Mouse (Mus musculus) hindbrain, postnatal 0 days (tissue): ENCODE data around the gene Tceanc2. TPM values are rescaled to one million over a fixed set of nuclear protein-coding genes. Genes with fewer than 3 reads are reported as not detected.

Source experiments
- ATAC-seq: fragments of 200-750 bp; cut with Nextera tagmentation; 2 replicates; pipeline ENCODE4 v1.8.0; 2017; ENCODE audit warnings: mild to moderate bottlenecking, moderate TSS enrichment, moderate library complexity
- DNase-seq: peaks from one replicate; pipeline ENCODE4 v3.0.0-alpha.2; 2015; ENCODE audit warnings: low spot score
- H3K27ac ChIP-seq: fragments of 300-500 bp; sonication (generic); 2 replicates; pipeline ENCODE4 v1.5.1; 2014; ENCODE audit warnings: mild to moderate bottlenecking
- H3K27me3 ChIP-seq: fragments of 300-500 bp; sonication (generic); 2 replicates; pipeline ENCODE4 v1.6.1; 2014; ENCODE audit warnings: low read length, mixed read lengths; ENCODE audit not compliant: insufficient read depth
- H3K36me3 ChIP-seq: fragments of 300-500 bp; sonication (generic); 2 replicates; pipeline ENCODE4 v1.6.1; 2014; ENCODE audit warnings: low read length, mixed read lengths; ENCODE audit not compliant: insufficient read depth
- H3K4me1 ChIP-seq: fragments of 300-500 bp; sonication (generic); 2 replicates; pipeline ENCODE4 v1.6.1; 2014; ENCODE audit warnings: antibody characterized with exemption, low read length, mixed read lengths; ENCODE audit not compliant: insufficient read depth
- H3K4me2 ChIP-seq: fragments of 300-500 bp; sonication (generic); 2 replicates; pipeline ENCODE4 v1.6.1; 2014; ENCODE audit warnings: low read depth, mild to moderate bottlenecking, low read length, moderate library complexity, mixed read lengths
- H3K4me3 ChIP-seq: fragments of 300-500 bp; sonication (generic); 2 replicates; pipeline ENCODE4 v1.5.1; 2014; ENCODE audit warnings: low read length
- H3K9ac ChIP-seq: fragments of 300-500 bp; sonication (generic); replicated peaks from 2 replicates; pipeline ENCODE4 v1.6.1; 2014; ENCODE audit warnings: mild to moderate bottlenecking, low read length, moderate library complexity, mixed read lengths
- H3K9me3 ChIP-seq: fragments of 300-500 bp; sonication (generic); 2 replicates; pipeline ENCODE4 v1.6.1; 2016; ENCODE audit warnings: low read length, mixed read lengths
- CTCF ChIP-seq: IDR thresholded peaks from 2 replicates; pipeline ENCODE4 v1.5.1; 2016; ENCODE audit warnings: antibody characterized with exemption, control low read depth, low read depth
- WGBS: fragments of 180-500 bp; shearing (Covaris S2); extraction: QIAGEN DNeasy Blood & Tissue Kit; methylation state at CpG from one replicate; pipeline ENCODE4 v1.1.7; 2014; 5-methylcytosine and 5-hydroxymethylcytosine counted together
- polyA plus RNA-seq: library from polyadenylated mRNA; unstranded; fragments of >200 nt; fragmentation: Nextera tagmentation; extraction: Ambion mirVana; gene quantifications from 2 replicates; pipeline ENCODE4 v1.2.1, GENCODE M21; 2015
- total RNA-seq: library from RNA; depleted of rRNA; stranded (reverse); fragments of >200 nt; gene quantifications from 2 replicates; pipeline ENCODE4 v1.2.3, GENCODE M21; 2014

The Tceanc2 gene
- total and polyA plus RNA-seq, 2 experiments from 2014 or later = 5.4 to 17.3 TPM

GRCm38 (mm10) chr4:107143511-107143910 is 35.4 kb downstream of the Tceanc2 start:
- no peaks in the 10 kb centered on the region for H3K27me3 ChIP-seq
- 0 out of 2 replicates have a peak, but pooled peaks cover 10% of the 10 kb centered on the region for H3K36me3 ChIP-seq
- H3K9me3 ChIP-seq = no peaks in the 10 kb centered on the region
- no peak overlapping the region for H3K27ac ChIP-seq
- H3K9ac ChIP-seq = no peak overlapping the region
- 87% methylated on average over 8 of the region's 8 CpGs for WGBS
- H3K4me3 ChIP-seq = no peak overlapping the region
- ATAC-seq = no peak
- no peak overlapping the region for H3K4me2 ChIP-seq
- DNase-seq = no peak
- peaks cover 5% of the 10 kb centered on the region for H3K4me1 ChIP-seq
- no peak for TF ChIP-seq CTCF

GRCm38 (mm10) chr4:107139836-107140631 is 38.9 kb downstream of the Tceanc2 start:
- no peaks in the 10 kb centered on the region for H3K9me3 ChIP-seq
- no peak overlapping the region for H3K4me2 ChIP-seq
- H3K27ac ChIP-seq = peak overlapping the region; percentile 17; the same call in 1 of the 2 replicates
- ATAC-seq (no peak; the same call in 1 of the 2 replicates), DNase-seq (peak; percentile 23)
- peaks cover 11% of the 10 kb centered on the region for H3K4me1 ChIP-seq
- H3K27me3 ChIP-seq = no peaks in the 10 kb centered on the region
- H3K9ac ChIP-seq = no peak overlapping the region
- TF ChIP-seq CTCF = no peak
- 51% methylated on average over 13 of the region's 13 CpGs for WGBS
- H3K4me3 ChIP-seq = no peak overlapping the region
- no peaks in the 10 kb centered on the region for H3K36me3 ChIP-seq

DNA sequence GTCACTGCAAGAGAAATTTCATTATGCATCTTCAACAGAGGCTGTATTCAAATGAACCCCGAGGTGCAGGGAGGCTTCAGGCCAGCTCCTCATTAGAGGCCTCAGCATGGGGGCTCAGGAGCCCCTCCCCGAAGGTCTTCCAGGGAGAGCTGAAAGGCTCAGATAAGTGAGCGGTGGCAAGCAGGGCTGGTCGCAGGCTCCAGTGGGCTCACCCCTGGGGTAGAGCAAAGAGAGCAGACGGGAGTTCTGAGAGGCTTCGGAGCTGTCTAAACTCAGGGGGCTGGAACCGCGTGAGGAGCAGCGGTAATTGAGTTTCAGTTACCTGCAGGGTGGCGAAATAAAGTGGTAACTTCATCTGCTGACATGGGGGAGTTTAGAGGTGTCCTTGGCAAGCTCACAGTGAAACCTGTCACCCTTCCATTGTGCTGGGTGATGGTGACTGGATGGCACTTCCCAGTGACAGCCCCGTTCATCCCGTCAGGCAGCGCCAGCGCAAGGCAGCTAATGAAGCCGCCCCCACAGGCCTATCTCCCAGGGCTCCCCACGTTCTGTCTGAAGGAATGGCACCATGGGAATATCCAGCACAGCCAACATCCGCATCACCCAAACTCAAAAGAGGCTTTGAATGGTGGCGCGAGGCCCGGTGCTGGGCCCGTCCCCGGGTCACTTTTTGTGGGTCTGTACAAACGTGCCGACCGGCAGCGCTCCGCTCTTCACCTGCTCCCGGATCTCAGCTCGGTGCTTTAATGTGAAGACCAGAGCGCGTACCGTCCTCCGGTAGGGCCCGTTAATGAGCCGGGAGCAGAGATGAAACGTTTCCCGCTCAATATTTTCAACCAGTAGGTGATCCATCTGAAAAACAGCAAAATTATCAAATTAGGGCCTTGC is 39.7 kb downstream of the Tceanc2 start:
- Histone ChIP-seq H3K27me3 (no peaks in the 10 kb centered on the region), H3K9me3 (no peaks in the 10 kb centered on the region), H3K4me3 (no peak overlapping the region), H3K27ac (peak overlapping the region; percentile 17; the same call in 1 of the 2 replicates), H3K36me3 (no peaks in the 10 kb centered on the region), H3K4me2 (no peak overlapping the region), H3K9ac (no peak overlapping the region), H3K4me1 (peaks cover 11% of the 10 kb centered on the region)
- peak; percentile 46 for ATAC-seq
- 30% methylated on average over 37 of the region's 37 CpGs for WGBS
- no peak for TF ChIP-seq CTCF
- DNase-seq = peak; percentile 35

DNA sequence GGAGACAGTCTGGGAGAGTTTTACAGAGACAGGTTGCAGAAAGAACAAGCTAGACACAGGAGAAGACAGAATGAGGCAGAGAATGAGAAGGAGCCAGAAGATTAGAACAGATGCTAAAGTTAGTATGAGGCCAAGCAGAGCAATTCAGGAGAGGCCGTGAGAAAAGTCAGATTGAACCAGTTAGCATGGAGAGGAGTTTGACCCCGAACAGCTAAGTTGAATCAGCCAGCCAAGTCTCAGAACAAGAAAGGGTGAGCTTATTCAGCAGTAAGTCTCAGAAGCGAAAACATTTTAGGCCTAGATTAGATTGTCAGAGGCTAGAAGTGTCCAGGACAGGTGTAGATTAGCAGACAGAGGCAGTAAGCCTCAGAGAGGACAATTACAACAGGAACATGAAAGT is 42.4 kb downstream of the Tceanc2 start:
- DNase-seq = no peak
- H3K9me3 ChIP-seq = no peaks in the 10 kb centered on the region
- H3K4me2 ChIP-seq = no peak overlapping the region
- no peak for TF ChIP-seq CTCF
- H3K9ac ChIP-seq = no peak overlapping the region
- no peaks in the 10 kb centered on the region for H3K36me3 ChIP-seq
- WGBS = 67% methylated on average over 3 of the region's 3 CpGs
- peaks cover 11% of the 10 kb centered on the region for H3K4me1 ChIP-seq
- H3K27me3 ChIP-seq = no peaks in the 10 kb centered on the region
- H3K4me3 ChIP-seq = no peak overlapping the region
- no peak for ATAC-seq
- no peak overlapping the region for H3K27ac ChIP-seq

GRCm38 (mm10) chr4:107135663-107136062 is 43.3 kb downstream of the Tceanc2 start:
- TF ChIP-seq CTCF = no peak
- H3K4me1 ChIP-seq = peaks cover 11% of the 10 kb centered on the region
- no peaks in the 10 kb centered on the region for H3K9me3 ChIP-seq
- 57% methylated on average over 5 of the region's 5 CpGs for WGBS
- no peak overlapping the region for H3K4me2 ChIP-seq
- no peak overlapping the region for H3K9ac ChIP-seq
- no peak overlapping the region for H3K27ac ChIP-seq
- ATAC-seq (no peak), DNase-seq (peak; percentile 42)
- H3K27me3 ChIP-seq = no peaks in the 10 kb centered on the region
- no peaks in the 10 kb centered on the region for H3K36me3 ChIP-seq
- H3K4me3 ChIP-seq = no peak overlapping the region

DNA sequence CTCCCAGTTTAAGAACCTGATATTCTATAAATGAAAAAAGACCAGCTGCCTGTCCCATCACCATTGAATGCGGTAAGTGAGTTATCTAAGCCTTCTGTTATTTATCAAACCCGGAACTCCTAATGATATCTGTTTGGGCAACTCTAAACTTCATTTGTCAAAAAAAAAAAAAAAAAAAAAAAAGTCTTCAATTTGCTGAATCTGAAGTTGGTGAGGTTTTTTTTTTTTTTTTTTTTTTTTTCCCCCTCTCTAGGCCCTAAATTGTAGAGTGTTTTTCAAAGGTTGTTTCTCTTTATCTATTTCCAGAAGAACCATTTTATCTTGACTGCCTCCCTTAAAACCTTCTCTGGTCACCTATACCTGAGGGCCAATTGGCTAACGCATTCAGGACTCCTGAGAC is 44.0 kb downstream of the Tceanc2 start:
- WGBS = 93% methylated on average over 3 of the region's 3 CpGs
- no peak overlapping the region for H3K27ac ChIP-seq
- no peaks in the 10 kb centered on the region for H3K9me3 ChIP-seq
- H3K27me3 ChIP-seq = no peaks in the 10 kb centered on the region
- peaks cover 11% of the 10 kb centered on the region for H3K4me1 ChIP-seq
- H3K4me3 ChIP-seq = no peak overlapping the region
- no peak overlapping the region for H3K9ac ChIP-seq
- DNase-seq (no peak), ATAC-seq (no peak)
- H3K36me3 ChIP-seq = no peaks in the 10 kb centered on the region
- H3K4me2 ChIP-seq = no peak overlapping the region
- no peak for TF ChIP-seq CTCF
